Mouse (Mus musculus) 3T3-L1 (cell line): ENCODE measurements at regions not wholly inside any gene's neighbourhood (a gene's known extent, or its start where the extent isn't known, plus 50 kb on each side); places are given as distances from the start of the nearest gene placed in this dataset.
"Not testable (repeated sequence)": the region's sequence is repeated elsewhere in the genome, so short reads cannot be mapped to it uniquely, and the experiment has no call there.

Experiments used
- DNase-seq: peaks from one replicate; pipeline ENCODE4 v3.0.0-alpha.2; 2015; ENCODE audit warnings: low read depth, low spot score

- no peak for DNase-seq
These were observed 55.9 kb upstream of the Inpp4b start for GRCm38 (mm10) chr8:81286280-81287034.

DNA sequence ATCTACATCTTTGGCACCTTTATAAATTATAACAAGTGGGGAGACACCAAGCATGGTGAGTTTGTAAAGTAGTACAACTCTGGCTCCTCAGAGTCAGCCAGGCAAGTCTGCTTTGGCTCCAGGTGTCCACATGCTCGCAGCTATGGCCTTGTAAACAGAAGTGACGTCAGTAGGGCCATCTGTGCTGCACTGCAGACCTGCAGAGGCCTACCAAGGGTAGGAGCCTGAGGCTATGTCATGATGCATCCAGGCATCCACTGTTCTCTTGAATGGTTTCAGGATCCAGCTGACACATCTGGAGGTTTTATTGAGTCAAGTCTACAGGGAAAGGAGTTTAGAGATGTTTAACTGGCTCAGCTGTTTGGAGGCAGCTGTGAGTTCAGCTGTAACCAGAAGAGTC lies 82.3 kb upstream of the Inpp4b start:
- peak; percentile 47 for DNase-seq

GRCm38 (mm10) chr8:81223872-81224271 lies 118.5 kb upstream of the Inpp4b start:
- peak; percentile 12 for DNase-seq

DNA sequence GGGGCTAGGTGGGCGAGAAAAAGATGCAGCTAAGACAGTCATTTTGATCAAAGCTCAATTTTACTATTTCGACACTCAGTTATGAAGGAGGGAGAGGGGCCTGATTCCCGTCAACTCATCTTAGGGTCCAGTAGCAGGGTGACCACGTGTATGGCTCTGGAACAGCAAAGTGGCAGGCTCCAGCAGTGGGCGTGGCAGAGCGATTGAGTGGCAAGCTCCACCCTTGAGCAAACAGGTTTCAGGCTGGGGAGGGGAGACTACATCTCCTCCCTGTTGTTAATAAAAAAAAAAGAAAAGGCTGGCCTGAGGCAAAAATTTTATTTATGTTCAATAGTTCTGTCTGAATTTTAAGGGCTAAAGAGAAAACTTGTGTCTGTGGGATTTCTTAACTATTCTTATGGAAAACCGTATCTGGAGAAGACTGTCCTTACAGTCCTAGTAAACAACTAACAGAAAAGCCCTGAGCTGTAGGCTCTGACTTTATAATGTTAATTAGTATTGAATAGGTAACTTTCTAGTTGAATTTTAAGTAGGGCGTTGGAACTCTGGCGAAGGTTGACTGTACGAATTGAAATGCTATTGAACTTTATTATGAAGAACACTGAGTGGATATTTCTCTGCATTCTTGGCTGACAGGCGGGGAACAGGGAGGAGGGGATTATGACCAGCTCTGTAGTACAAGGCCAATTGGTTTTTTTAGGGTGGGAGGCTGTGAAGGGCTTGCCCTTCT lies 155.1 kb upstream of the Inpp4b start:
- not testable (repeated sequence) for DNase-seq

DNA sequence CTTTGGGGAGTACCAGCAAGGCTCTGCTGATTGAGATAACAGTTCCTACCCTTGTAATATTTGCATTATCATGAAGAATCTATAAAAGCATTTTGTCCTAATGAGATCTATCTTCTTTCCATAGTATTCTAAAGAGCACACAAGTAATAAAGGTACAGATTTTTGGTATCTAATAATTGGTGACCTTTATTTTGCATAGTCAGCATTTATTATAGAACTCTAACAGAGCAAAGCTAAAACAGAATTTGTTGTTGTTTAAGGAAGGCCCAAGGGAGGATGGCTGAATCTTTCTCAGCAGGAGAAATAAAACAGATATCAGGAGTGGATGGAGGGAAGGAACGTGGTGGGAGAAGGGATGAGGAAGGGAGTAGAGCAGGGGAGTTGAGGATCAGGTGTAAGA lies 160.8 kb upstream of the Usp38 start:
- no peak for DNase-seq

- DNase-seq: no peak
These were observed 132.5 kb upstream of the Usp38 start for GRCm38 (mm10) chr8:81147239-81147638.

- no peak for DNase-seq
These were observed 92.2 kb upstream of the Usp38 start for GRCm38 (mm10) chr8:81106763-81107509.

- no peak for DNase-seq
These were observed 84.2 kb upstream of the Usp38 start for GRCm38 (mm10) chr8:81098963-81099362.

- DNase-seq: no peak
These were observed 82.5 kb upstream of the Usp38 start for GRCm38 (mm10) chr8:81097076-81097819.

- DNase-seq: no peak
These were observed 80.5 kb upstream of the Usp38 start for GRCm38 (mm10) chr8:81095237-81095636.

DNA sequence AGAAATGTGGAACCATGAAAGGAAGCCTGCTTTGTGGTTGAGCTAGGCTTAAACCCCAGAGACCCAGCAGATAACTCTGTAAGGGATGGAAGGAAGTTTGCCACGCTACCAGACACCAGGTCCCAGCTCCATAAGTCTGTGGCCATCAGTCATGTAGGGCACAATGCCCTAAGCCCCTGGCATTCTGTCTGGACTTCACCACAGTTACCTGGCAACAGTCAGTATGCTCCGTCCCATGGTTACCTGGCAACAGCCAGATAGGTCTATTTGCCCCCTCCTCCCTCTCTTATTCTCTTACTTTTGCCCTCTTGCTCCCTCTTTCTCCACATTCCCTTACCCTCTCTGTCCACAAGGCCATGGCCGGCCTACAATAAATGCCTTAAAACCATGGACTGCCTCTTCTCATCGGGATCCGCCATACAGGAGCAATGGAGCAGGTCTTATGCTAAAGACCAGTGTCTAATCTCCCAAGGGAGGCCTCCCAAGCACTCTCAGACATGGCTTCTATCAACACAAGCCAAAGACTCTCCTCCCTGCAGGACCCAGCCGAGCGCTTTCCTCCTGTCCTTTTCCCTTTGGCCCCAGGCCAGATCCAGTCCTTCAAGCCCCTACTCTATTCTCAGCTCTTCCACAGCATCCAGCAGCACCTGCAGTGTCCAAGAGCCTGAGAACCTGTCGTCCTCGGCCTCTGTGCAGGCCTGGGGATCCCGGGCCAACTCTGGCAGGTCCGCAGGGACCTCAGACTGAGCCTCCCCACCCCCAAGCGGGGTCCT lies 66.3 kb upstream of the Usp38 start:
- no peak for DNase-seq

GRCm38 (mm10) chr8:81079887-81080300 lies 65.2 kb upstream of the Usp38 start:
- DNase-seq: no peak

DNA sequence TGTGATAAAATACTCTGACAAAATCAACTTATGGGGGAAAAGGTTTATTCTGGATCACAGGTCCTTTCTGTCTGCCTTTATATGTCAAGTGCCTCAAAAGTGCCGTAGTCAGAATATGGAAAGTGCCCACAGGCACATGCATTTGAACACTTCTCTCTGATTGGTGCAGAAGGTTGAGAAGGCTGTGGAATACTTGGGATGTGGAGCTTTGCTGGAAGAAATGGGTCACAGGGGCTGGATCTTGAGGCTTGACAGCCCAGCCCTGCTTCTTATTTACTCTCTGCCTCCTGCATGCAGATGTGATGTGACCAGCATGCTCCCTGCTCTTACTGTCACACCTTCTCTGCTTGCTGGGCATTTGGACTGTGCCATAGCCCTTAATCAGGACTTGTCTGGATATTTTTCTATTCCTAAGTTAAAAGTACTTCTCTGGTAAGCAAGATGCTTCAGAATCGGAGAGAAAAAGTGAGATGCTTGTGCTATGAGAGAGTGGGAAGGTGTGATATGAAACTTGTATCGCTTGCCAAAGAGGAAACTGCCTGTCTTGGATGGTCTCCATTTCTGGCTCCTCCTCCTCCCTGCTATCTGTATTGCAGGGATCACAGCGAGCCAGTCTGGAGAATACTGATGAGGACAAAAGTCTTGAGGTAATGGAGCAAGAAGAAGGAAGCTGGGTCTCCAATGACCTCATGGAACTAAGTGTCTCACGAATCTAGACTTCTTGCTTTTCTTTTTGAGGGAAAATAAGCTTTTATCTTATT lies 54.5 kb upstream of the Usp38 start:
- DNase-seq: no peak

- DNase-seq: no peak
These were observed 53.8 kb upstream of the Usp38 start for GRCm38 (mm10) chr8:81068519-81068918.

DNA sequence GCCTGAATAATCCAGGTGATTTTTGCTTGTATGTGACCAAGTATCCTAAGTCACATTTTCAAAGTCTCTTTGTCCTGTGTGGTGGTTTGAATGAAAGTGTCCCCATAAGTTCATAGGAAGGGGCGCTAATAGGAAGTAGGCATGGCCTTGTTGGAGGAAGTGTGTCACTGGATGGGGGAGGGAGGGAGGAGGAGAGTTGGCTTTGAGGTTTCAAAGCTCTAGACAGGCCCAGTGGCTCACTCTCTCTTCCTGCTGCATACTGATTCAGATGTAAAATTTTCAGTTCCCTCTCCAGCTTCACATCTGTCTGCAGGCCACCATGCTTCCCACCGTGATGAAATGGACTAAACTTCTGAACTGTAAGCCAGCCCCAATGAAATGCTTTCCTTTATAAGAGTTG lies 52.0 kb upstream of the Usp38 start:
- DNase-seq: no peak
